Mouse (Mus musculus) cerebellum, adult 2 months (tissue): Measurements from ENCODE around the gene Slc47a1.

ENCODE experiments used
- CTCF ChIP-seq: fragments of 200-500 bp; IDR thresholded peaks from 2 replicates; pipeline ENCODE4 v1.5.1; 2011; ENCODE audit warnings: low read depth, mild to moderate bottlenecking, control low read depth, low read length, moderate library complexity, borderline replicate concordance; ENCODE audit not compliant: insufficient read depth
- POLR2A ChIP-seq: fragments of 200-500 bp; IDR thresholded peaks from 2 replicates; pipeline ENCODE4 v1.6.1; 2011; ENCODE audit warnings: low read length, control low read depth, borderline replicate concordance; ENCODE audit not compliant: insufficient read depth

- no peak for TF ChIP-seq POLR2A
- no peak for TF ChIP-seq CTCF
Observed at GRCm38 (mm10) chr11:61294431-61294830, 83.7 kb downstream of the Slc47a1 start.
